Mouse (Mus musculus): ENCODE results near the gene Gm6812. TPM values are rescaled to one million over a fixed set of nuclear protein-coding genes. Genes with fewer than 3 reads are reported as not detected.
"Not testable (repeated sequence)": the region's sequence is repeated elsewhere in the genome, so short reads cannot be mapped to it uniquely, and the experiment has no call there.

Gene Gm6812
- not detected in 2 replicates for total RNA-seq (2021)
- long read RNA-seq = 0 reads

DNA sequence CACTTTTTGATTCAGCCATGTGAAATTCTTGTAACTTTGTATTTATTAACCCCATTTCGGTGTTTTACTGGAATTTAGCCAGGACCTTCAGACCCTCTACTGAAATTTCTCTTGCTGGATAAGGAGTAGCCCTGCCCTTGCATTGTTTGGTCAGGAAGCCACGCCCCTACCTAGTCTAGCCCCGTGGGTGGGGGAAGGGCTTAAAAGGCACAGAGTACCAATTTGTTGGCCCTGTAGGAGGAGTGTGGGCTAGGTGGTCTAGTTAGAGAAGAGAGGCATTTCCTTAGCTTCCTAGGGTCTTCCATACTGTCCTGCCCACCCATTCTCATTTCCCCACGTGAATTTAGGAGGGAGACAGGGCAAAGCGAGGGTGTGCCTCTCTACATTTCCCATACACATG lies at the start of gene Gm6812:
Gene Gm6812 (minus strand): TSS at position 101 of the 400 bp plus-strand sequence.
- DNase-seq = not testable (repeated sequence)

DNA sequence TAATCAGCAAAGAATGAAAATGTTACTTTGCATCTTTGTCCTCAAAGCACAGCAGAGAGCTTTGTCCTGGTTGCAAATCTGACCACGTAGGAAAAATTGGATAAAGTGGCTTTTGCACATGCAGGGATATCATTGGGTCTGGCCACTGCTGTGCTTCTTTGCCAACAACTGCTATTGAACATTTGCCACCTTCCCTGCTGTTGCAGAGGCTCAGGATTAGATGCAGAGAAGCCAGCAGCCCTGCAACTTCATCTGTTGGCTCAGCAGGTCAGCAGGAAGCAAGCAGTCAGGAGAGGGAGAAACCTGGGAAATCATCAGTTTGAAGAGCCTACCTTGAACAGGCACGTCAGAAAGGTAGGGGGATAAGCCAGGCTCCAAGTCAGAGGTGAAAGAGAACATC lies 27.7 kb downstream of the Gm6812 start:
- no peak for DNase-seq

Other genes with a start within 250 kb of the Gm6812 start
- 47.8 and 54.4 TPM in 2 replicates for gene Fmr1, start 214.5 kb downstream of the Gm6812 start, total RNA-seq (2021)
- not detected in 2 replicates for gene Fmr1nb, start 131.2 kb downstream of the Gm6812 start, total RNA-seq (2021)
- 1.0 and 3.1 TPM in 2 replicates for gene Gm14698, start 72.0 kb downstream of the Gm6812 start, total RNA-seq (2021)